Mouse (Mus musculus) T-helper 2 cell (primary cell): ENCODE results near the gene Slc35c1.

Experiments
- in situ Hi-C: fragments of 300-600 bp; cut with MboI, MseI; formaldehyde crosslinking; loops from one replicate; pipeline ENCODE4 v1.15.1; 2025; ENCODE audit warnings: high pct_unique_total_duplicates

The Slc35c1 gene

DNA sequence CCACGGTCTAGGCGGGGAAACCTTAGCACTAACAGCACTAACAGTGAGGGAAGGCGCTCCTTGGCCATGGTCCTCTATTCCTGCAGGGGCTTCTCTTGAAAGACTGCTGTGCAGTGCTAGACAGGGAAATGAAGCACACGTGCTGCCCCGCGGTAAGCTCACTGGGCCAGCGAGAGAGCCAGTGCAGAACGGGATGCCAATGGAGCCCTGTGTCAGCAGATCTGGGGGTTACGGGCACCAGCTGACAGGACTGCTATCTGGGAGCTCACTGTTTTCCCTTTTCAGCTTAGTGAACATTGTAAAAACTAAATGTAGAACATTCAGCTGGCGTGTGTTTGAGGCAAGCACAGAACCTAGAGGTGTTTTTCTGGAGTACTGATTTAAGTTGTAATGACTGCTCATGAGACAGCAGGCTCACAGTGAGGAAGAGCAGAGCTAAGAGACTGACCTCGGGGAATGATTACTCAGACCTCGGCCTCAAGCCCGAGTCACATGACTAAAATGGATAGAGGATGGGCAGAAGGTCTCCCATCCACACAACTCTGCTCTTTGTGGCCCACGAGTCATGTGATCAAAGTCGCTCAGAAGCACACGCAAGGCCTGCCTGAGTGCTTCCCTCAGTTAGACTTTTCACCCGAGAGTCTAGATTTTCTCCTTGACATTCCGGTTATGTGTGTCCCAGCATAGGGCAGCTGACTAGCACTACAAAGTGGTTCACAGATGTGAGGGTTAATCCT lies 51.9 kb downstream of the Slc35c1 start:
- in situ Hi-C loops = loop anchor here (25.0 kb wide), 1 partner anchor 1671 kb away; the partner anchor contains the start of gene Fnbp4

DNA sequence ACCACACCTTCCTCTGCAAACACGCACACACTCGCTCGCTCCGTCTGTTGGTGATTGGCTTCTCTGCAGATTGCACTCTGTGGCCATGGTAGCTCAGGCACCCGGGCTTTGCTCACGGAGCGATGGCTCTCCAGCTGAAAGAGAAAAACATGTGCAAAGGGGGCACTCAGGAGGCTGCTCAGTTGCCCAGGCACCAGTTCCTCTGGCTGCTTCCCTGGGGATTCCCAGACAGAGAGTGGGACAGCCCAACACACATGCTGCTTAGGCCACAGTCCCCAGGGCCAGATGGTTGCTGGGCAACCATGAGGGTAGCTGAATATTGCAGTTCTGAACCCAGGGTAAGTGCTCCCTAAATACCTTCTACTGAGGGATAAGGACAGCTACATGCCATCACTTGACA lies 54.7 kb downstream of the Slc35c1 start:
- in situ Hi-C loops = loop anchor here (25.0 kb wide), 1 partner anchor 1668 kb away; the partner anchor contains the start of gene Fnbp4

DNA sequence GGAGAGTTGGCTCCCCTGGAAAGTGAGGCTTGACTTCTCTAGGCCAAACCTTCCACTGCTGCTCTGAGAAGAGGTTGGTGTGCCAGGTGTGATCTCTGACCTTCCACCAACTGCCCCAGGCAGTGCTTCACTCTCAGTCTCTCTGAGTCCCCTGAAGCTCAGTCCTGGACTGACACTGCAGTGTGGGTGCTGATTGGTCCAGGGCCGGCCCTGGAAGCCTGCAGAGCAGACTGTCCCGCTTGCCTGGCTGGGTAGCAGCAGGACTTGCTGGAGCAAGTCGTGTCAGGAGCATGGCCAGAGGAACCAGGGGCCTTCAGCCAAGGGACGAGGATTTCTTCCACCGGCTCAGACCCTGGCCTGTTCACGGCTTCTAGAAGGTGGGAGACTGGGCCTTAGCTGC lies 55.6 kb downstream of the Slc35c1 start:
- in situ Hi-C loops = loop anchor here (25.0 kb wide), 1 partner anchor 1667 kb away; the partner anchor contains the start of gene Fnbp4

DNA sequence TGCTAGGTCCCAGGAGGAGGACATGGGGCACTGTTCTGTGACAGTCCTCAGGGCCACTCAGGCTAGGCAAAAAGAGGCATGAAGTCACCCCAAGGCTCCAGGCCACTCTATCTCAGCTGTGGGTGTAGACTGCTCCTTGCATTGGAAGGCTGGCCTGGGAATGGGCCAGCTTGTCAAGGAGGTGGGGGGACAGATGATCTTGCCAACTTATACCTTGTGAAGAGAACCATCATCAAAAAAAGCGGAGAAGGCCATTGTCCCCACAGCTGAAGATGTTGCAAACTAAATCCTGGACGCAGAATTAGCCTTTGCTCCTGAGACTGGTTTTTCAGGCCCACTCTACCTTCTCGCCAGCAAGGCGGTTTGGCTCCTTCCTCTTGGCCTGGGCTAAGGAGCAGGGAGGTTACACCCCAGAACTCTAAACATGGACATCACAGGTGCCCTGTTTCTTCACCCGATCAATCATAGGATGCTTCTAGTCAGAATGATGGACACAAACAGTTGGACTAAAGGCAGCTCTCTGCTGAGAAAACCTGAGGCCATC lies 56.5 kb downstream of the Slc35c1 start:
- in situ Hi-C loops = loop anchor here (25.0 kb wide), 1 partner anchor 1667 kb away; the partner anchor contains the start of gene Fnbp4
